Mouse (Mus musculus): ENCODE measurements around the gene Fam240a. TPM values are rescaled to one million over a fixed set of nuclear protein-coding genes. Genes with fewer than 3 reads are reported as not detected.
A peak's percentile ranks its signal among the peaks of the same experiment; 100 is the strongest.

Fam240a gene
- polyA plus RNA-seq, 1 experiment from 2014 or later, result not detected

DNA sequence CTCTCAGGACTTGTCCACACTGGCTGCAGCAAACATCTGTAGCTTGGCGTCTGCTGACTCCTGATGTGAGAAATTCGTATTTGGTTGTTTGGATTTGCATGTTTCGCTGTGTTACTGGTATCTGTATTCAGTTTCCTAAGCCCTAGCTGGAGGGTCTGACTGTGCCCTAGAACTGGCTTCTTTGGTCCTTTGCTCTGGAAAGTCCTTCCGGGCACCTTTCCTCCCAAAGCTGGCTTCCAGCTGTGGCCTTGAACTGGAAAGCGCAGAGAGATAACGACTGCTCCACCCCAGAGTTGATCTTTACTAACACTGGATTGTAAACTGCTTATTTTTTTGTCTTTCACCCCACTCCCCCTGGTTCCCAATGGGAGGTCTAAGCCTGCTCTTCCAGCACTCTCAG, 31.2 kb upstream of the Fam240a start:
- Histone ChIP-seq H3K9ac (no peak overlapping the region), H3K4me3 (replicated peaks; ENCODE audit: low read length) (no peak overlapping the region), H3K9me3 (ENCODE audit: control insufficient read depth, low read length) (no peaks in the 10 kb centered on the region), H3K36me3 (replicated peaks; ENCODE audit: control insufficient read depth, insufficient read depth) (no peaks in the 10 kb centered on the region), H3K4me1 (replicated peaks; ENCODE audit: control insufficient read depth, insufficient read depth, low read length) (peaks cover 5% of the 10 kb centered on the region), H3K4me2 (replicated peaks) (no peak overlapping the region), H3K27ac (no peak overlapping the region), H3K27me3 (ENCODE audit: control insufficient read depth, insufficient read depth, low read length) (peaks cover 43% of the 10 kb centered on the region)
- WGBS, result 30% methylated on average over 6 of the region's 6 CpGs
- DNase-seq (ENCODE audit: low spot score), result no peak
- no peak for ATAC-seq (ENCODE audit: low FRiP score)

- Histone ChIP-seq H3K27me3 (ENCODE audit: control insufficient read depth, insufficient read depth, low read length) (peaks cover 37% of the 10 kb centered on the region), H3K4me2 (replicated peaks) (no peak overlapping the region), H3K27ac (no peak overlapping the region), H3K9me3 (ENCODE audit: control insufficient read depth, low read length) (no peaks in the 10 kb centered on the region), H3K36me3 (replicated peaks; ENCODE audit: control insufficient read depth, insufficient read depth) (no peaks in the 10 kb centered on the region), H3K9ac (no peak overlapping the region), H3K4me3 (replicated peaks; ENCODE audit: low read length) (no peak overlapping the region), H3K4me1 (replicated peaks; ENCODE audit: control insufficient read depth, insufficient read depth, low read length) (peaks cover 4% of the 10 kb centered on the region; the same call in 1 of the 2 replicates)
- no peak for DNase-seq (ENCODE audit: low spot score)
- 5% methylated on average over 6 of the region's 6 CpGs for WGBS
- no peak for ATAC-seq (ENCODE audit: low FRiP score)
Measured at GRCm38 (mm10) chr9:110947261-110947661, 30.6 kb upstream of the Fam240a start.

GRCm38 (mm10) chr9:110946548-110947044, 29.9 kb upstream of the Fam240a start:
- no peak overlapping the region for H3K27ac ChIP-seq
- H3K4me3 ChIP-seq (replicated peaks; ENCODE audit: low read length), result no peak overlapping the region
- 10% methylated on average over 20 of the region's 20 CpGs for WGBS
- no peak overlapping the region for H3K9ac ChIP-seq
- H3K4me1 ChIP-seq (replicated peaks; ENCODE audit: control insufficient read depth, insufficient read depth, low read length), result peaks cover 4% of the 10 kb centered on the region; the same call in 1 of the 2 replicates
- no peaks in the 10 kb centered on the region for H3K9me3 ChIP-seq (ENCODE audit: control insufficient read depth, low read length)
- H3K4me2 ChIP-seq (replicated peaks), result no peak overlapping the region
- DNase-seq (ENCODE audit: low spot score), result no peak
- peaks cover 33% of the 10 kb centered on the region for H3K27me3 ChIP-seq (ENCODE audit: control insufficient read depth, insufficient read depth, low read length)
- no peaks in the 10 kb centered on the region for H3K36me3 ChIP-seq (replicated peaks; ENCODE audit: control insufficient read depth, insufficient read depth)
- no peak for ATAC-seq (ENCODE audit: low FRiP score)

GRCm38 (mm10) chr9:110945926-110946325, 29.3 kb upstream of the Fam240a start, which contains the start of gene Tdgf1:
Gene Tdgf1, minus strand, starts transcription at chr9:110946158.
- 15% methylated on average over 11 of the region's 11 CpGs for WGBS
- no peak for ATAC-seq (ENCODE audit: low FRiP score)
- Histone ChIP-seq H3K9ac (no peak within 1 kb of the TSS), H3K4me2 (replicated peaks) (peak within 1 kb of the TSS; percentile 21), H3K4me1 (replicated peaks; ENCODE audit: control insufficient read depth, insufficient read depth, low read length) (peaks cover 4% of the 10 kb centered on the region; the same call in 1 of the 2 replicates), H3K27me3 (ENCODE audit: control insufficient read depth, insufficient read depth, low read length) (peaks cover 33% of the 10 kb centered on the region), H3K9me3 (ENCODE audit: control insufficient read depth, low read length) (no peaks in the 10 kb centered on the region), H3K4me3 (replicated peaks; ENCODE audit: low read length) (no peak within 1 kb of the TSS), H3K27ac (no peak within 1 kb of the TSS), H3K36me3 (replicated peaks; ENCODE audit: control insufficient read depth, insufficient read depth) (no peaks in the 10 kb centered on the region)
- DNase-seq (ENCODE audit: low spot score), result no peak

GRCm38 (mm10) chr9:110945343-110945742, 28.7 kb upstream of the Fam240a start:
- 15% methylated on average over 18 of the region's 18 CpGs for WGBS
- Histone ChIP-seq H3K36me3 (replicated peaks; ENCODE audit: control insufficient read depth, insufficient read depth) (no peaks in the 10 kb centered on the region), H3K9me3 (ENCODE audit: control insufficient read depth, low read length) (no peaks in the 10 kb centered on the region), H3K4me1 (replicated peaks; ENCODE audit: control insufficient read depth, insufficient read depth, low read length) (peaks cover 4% of the 10 kb centered on the region; the same call in 1 of the 2 replicates), H3K27me3 (ENCODE audit: control insufficient read depth, insufficient read depth, low read length) (peaks cover 33% of the 10 kb centered on the region), H3K4me2 (replicated peaks) (peak overlapping the region; percentile 21), H3K4me3 (replicated peaks; ENCODE audit: low read length) (no peak overlapping the region), H3K27ac (no peak overlapping the region), H3K9ac (no peak overlapping the region)
- no peak for ATAC-seq (ENCODE audit: low FRiP score)
- no peak for DNase-seq (ENCODE audit: low spot score)

DNA sequence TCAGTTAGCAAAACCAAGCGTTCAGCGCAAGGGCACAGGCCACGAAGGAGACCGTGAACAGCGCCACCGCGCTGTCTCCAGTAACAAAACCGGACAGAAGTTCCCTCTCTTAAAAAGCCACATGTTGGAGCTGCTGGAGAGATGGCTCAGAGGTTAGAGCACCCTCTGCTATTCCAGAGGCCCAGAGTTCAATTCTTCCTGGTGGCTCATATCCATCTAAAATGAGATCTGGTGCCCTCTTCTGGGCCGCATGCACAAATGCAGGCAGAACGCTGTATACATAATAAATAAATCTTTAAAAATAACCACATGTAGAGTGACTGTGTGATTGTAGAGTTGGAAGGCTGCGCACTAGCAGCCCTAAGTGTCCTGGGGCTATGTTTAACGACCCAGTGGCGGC, 27.6 kb upstream of the Fam240a start:
- Histone ChIP-seq H3K4me1 (replicated peaks; ENCODE audit: control insufficient read depth, insufficient read depth, low read length) (peaks cover 4% of the 10 kb centered on the region; the same call in 1 of the 2 replicates), H3K36me3 (replicated peaks; ENCODE audit: control insufficient read depth, insufficient read depth) (no peaks in the 10 kb centered on the region), H3K9me3 (ENCODE audit: control insufficient read depth, low read length) (no peaks in the 10 kb centered on the region), H3K9ac (no peak overlapping the region), H3K27ac (no peak overlapping the region), H3K4me2 (replicated peaks) (no peak overlapping the region), H3K27me3 (ENCODE audit: control insufficient read depth, insufficient read depth, low read length) (peaks cover 33% of the 10 kb centered on the region), H3K4me3 (replicated peaks; ENCODE audit: low read length) (no peak overlapping the region)
- peak; percentile 55 for DNase-seq (ENCODE audit: low spot score)
- 38% methylated on average over 13 of the region's 13 CpGs for WGBS
- ATAC-seq (ENCODE audit: low FRiP score), result no peak

GRCm38 (mm10) chr9:110937506-110938490, 21.1 kb upstream of the Fam240a start:
- Histone ChIP-seq H3K4me1 (replicated peaks; ENCODE audit: control insufficient read depth, insufficient read depth, low read length) (0 out of 2 replicates have a peak, but pooled peaks cover 5% of the 10 kb centered on the region), H3K4me2 (replicated peaks) (no peak overlapping the region), H3K9me3 (ENCODE audit: control insufficient read depth, low read length) (no peaks in the 10 kb centered on the region), H3K27me3 (ENCODE audit: control insufficient read depth, insufficient read depth, low read length) (no peaks in the 10 kb centered on the region), H3K27ac (no peak overlapping the region), H3K36me3 (replicated peaks; ENCODE audit: control insufficient read depth, insufficient read depth) (no peaks in the 10 kb centered on the region), H3K9ac (no peak overlapping the region), H3K4me3 (replicated peaks; ENCODE audit: low read length) (no peak overlapping the region)
- ATAC-seq (ENCODE audit: low FRiP score) (no peak), DNase-seq (ENCODE audit: low spot score) (no peak)
- 75% methylated on average over 12 of the region's 12 CpGs for WGBS

GRCm38 (mm10) chr9:110935941-110936340, 19.3 kb upstream of the Fam240a start:
- 86% methylated on average over 7 of the region's 7 CpGs for WGBS
- no peak overlapping the region for H3K4me3 ChIP-seq (replicated peaks; ENCODE audit: low read length)
- ATAC-seq (ENCODE audit: low FRiP score), result no peak
- 0 out of 2 replicates have a peak, but pooled peaks cover 5% of the 10 kb centered on the region for H3K4me1 ChIP-seq (replicated peaks; ENCODE audit: control insufficient read depth, insufficient read depth, low read length)
- no peak overlapping the region for H3K4me2 ChIP-seq (replicated peaks)
- DNase-seq (ENCODE audit: low spot score), result no peak
- no peak overlapping the region for H3K27ac ChIP-seq
- no peaks in the 10 kb centered on the region for H3K9me3 ChIP-seq (ENCODE audit: control insufficient read depth, low read length)
- no peaks in the 10 kb centered on the region for H3K36me3 ChIP-seq (replicated peaks; ENCODE audit: control insufficient read depth, insufficient read depth)
- H3K27me3 ChIP-seq (ENCODE audit: control insufficient read depth, insufficient read depth, low read length), result no peaks in the 10 kb centered on the region
- H3K9ac ChIP-seq, result no peak overlapping the region

- no peak overlapping the region for H3K9ac ChIP-seq
- H3K36me3 ChIP-seq (replicated peaks; ENCODE audit: control insufficient read depth, insufficient read depth), result no peaks in the 10 kb centered on the region
- no peaks in the 10 kb centered on the region for H3K9me3 ChIP-seq (ENCODE audit: control insufficient read depth, low read length)
- ATAC-seq (ENCODE audit: low FRiP score) (peak; percentile 37; the same call in 1 of the 2 replicates), DNase-seq (ENCODE audit: low spot score) (no peak)
- no peak overlapping the region for H3K4me3 ChIP-seq (replicated peaks; ENCODE audit: low read length)
- no peaks in the 10 kb centered on the region for H3K27me3 ChIP-seq (ENCODE audit: control insufficient read depth, insufficient read depth, low read length)
- peak overlapping the region; percentile 65 for H3K27ac ChIP-seq
- 38% methylated on average over 12 of the region's 12 CpGs for WGBS
- 0 out of 2 replicates have a peak, but pooled peaks cover 5% of the 10 kb centered on the region for H3K4me1 ChIP-seq (replicated peaks; ENCODE audit: control insufficient read depth, insufficient read depth, low read length)
- no peak overlapping the region for H3K4me2 ChIP-seq (replicated peaks)
Measured at GRCm38 (mm10) chr9:110933850-110934437, 17.3 kb upstream of the Fam240a start.
